Mouse (Mus musculus) frontal cortex, postnatal 10 days (tissue): Measurements from ENCODE around the gene Pttg1ip.

Experiments used
- DNase-seq, 2 experiments: peaks; one replicate each; pipeline ENCODE4 v3.0.0; 2022; ENCODE audit warnings: low spot score in 2 of 2, mixed read lengths in 1 of 2

Gene Pttg1ip

DNA sequence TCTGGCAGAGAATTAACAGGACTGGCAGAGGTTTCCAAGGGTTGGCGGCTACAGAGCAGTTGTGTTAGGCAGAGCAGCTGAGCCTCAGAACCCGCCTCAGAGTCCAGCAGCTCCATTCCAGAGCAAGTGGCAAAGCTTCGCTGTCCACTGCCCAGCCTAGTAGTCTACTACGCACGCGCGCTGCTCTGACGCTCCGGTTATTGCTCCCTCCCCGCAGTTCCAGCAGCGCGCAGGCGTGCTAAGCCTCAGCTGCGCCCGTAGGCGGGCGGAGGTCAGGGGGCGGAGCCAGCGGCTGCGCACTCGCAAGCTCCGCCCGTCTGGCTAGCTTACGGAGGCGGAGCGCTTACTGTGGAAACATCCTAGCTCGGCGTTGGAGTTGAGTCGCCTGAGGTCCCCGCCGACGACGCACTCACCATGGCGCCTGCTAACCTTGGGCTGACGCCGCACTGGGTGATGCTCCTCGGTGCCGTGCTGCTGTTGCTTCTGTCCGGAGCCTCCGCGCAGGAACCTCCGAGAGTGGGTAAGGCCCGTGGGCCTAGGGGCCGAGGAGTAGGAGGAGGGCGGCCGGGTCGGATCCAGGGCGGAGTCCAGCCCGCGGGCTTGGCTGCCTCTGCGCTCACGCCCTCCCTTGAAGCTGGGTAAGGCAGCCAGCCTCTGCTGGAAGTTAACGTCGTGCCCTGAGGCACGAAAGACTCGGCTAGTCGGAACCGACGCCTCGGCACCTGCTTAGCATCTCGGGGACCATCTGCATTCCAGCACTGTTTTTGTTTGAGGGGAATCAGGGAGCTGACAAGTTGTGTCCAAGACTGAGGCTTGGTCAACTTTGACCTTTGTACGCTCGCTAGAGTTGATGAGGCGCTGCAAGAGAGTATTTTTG lies at the start of gene Pttg1ip:
Gene Pttg1ip (plus strand): TSS at position 313 of the 877 bp plus-strand sequence.
- peak; percentile 93 for DNase-seq

- DNase-seq = no peak
Observed at GRCm38 (mm10) chr10:77532020-77532413, 49.5 kb upstream of the Pttg1ip start.

- no peak for DNase-seq
Observed at GRCm38 (mm10) chr10:77536727-77537126, 44.8 kb upstream of the Pttg1ip start.

DNA sequence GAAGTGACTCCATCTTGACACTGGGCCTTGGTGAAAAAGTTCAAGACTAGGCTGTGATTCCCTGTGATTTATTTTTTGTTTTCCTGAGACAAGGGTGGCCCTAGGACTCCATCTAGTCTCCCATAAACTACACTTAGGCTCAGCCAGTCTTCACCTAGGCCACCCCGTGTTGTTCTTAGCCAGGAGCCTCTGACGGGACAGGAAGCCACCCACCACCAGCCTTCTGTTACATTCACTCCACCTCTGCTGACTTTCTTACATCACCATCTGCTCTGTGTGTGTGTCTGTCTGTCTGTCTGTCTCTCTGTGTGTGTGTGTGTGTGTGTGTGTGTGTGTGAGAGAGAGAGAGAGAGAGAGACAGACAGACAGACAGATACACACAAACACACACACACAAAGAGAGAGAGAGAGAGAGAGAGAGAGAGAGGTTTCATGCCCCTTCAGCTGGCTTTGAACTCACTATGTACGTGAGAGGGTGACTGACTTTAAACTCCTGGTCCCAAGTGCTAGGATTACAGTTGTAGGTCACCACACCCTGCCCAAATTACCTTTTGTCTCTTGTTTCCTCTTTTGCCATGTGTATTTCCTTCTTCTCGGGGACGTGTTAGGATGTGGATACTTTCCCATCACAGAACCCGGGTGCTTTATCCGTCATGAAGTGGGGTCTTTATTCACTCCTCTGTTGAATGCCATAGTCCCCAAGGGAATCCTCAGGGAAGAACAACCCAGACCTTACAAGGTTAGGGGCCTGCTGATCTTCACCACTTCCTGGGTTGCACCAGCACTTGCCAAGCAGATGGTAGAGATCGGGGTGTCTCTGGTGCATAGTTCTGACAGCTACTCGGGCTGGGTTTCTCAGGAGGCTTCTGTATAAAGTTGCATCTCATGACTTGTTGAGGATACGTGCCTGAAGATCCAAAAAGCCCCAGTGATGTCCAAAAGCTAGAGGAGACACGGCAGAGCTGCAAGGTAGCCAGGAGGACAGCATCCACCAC lies 44.0 kb upstream of the Pttg1ip start:
- DNase-seq = no peak

- no peak for DNase-seq
Observed at GRCm38 (mm10) chr10:77539320-77539945, 42.1 kb upstream of the Pttg1ip start.

DNA sequence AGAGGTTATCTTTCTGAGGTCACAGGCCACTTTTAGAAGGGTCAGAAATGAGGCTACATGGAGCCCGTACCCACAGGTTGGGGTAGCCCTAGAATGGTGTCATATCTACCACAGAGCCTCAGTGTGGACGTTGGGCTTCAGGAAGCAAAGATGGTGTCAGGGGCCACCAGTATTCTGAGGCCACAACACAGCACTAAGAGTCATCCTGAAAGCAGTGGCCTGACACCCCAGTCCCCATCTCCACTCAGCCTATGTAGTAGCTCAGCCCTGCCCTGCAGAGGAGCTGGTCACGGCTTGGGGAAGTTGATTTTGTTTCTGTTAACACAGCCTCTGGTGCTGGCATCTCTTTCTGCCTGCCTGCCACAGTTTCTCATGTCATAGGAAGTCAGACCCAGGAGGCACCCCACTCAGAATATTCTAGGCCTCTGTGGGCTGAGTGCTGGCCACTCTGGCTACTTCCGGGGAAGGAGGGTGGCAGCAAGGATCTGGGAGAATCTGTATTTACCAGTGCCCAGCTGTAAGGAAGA lies 40.9 kb upstream of the Pttg1ip start:
- no peak for DNase-seq

DNA sequence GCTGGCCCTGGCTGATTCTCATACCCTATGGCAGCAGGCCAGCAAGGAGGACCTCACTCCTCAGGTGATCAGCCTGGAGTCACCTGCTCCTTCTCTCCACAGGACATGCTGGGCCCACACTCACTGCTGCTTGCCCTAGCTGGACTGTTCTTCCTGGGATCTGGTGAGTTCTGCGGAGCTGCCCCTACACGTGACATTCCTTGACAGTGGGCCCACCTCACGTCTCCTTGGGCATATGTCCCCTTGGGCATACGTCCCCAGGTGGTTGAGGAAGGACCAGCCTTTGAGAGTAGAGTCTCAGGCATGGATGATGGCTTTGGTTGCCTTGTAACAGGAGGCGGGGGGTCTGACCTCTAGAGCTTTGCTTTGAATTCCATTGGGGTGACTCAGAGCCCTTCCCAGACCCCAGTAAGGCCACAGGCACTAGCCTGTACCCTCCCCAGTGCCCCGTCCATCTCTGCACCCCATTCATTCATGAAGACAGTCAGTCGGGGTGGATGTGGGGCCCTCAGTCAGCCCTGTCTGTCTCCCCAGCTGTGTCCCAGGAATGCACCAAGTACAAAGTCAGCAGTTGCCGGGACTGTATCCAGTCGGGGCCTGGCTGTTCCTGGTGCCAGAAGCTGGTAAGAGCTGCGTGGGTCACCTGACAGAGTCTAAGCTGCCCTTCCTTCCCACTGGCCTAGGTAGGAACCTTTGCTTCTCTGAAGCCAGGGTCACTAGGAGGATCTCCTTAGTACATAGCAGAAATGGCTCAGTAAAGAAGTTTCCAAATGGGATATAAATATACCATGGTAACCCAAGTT lies 39.5 kb upstream of the Pttg1ip start:
- DNase-seq = no peak

GRCm38 (mm10) chr10:77543226-77543625 lies 38.3 kb upstream of the Pttg1ip start:
- DNase-seq = no peak

DNA sequence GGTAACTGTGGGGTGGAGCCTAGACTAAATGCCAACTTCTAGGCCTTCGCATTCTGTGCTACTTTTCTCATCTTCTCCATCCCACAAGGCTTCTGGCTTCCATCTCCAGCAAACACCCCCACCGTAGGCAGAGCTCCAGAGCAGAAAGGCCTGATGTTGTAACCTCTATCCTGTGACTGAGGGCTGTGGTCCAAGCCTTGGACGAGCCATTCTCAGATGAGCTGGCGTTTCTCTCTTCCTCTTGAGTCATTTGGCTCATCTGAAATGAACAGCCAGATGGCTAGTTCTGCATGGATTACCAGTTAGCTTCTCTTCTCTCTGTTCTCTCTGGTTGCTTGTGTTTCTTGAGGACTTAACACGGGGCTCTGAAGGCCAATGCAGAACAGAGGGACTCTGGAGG lies 36.6 kb upstream of the Pttg1ip start:
- DNase-seq = no peak

GRCm38 (mm10) chr10:77548576-77548975 lies 32.9 kb upstream of the Pttg1ip start:
- DNase-seq = no peak

- DNase-seq = peak in 1 of 2 experiments; percentile 23
Observed at GRCm38 (mm10) chr10:77550874-77551273, 30.6 kb upstream of the Pttg1ip start.

- DNase-seq = no peak
Observed at GRCm38 (mm10) chr10:77552162-77552561, 29.4 kb upstream of the Pttg1ip start.

DNA sequence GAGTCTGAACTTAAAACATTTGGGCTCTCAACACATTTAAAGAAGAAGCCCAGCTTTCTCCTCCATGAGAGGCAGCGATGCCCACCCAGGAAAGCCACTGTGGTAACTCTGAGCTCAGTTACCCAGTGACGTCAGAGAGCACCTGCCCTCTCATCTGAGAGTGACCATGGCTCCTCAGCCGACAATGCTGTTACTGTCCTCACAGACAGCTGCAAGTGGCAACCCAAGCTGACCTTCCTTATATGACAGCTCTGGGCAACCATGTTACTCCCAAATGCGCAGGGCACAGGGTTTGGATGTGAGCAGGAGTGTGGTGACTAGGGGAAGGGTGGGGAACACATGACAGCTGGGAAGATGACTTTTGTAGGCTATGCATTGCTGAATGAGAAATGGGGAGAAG lies 28.2 kb upstream of the Pttg1ip start:
- no peak for DNase-seq

DNA sequence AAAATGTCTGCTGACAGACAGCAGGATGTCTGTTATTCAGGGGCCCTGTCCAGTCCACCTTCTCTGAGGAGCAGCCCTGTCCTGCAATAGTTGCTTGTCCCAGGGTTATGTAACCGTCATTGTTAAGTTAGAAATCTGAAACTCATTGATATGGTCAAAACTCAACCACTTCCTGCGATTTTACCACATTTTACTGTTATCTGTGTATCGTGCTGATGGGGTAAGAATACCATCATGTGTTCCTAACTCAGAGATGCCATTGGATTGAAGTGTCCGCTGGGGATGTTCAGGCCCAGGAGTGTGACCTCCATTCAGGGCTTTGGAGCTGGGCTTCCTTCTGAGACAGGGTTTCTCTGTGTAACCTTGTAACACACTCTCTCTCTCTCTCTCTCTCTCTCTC lies 26.6 kb upstream of the Pttg1ip start:
- DNase-seq = no peak

- no peak for DNase-seq
Observed at GRCm38 (mm10) chr10:77556631-77557030, 24.9 kb upstream of the Pttg1ip start.

- no peak for DNase-seq
Observed at GRCm38 (mm10) chr10:77557641-77558040, 23.9 kb upstream of the Pttg1ip start.

GRCm38 (mm10) chr10:77560090-77560489 lies 21.4 kb upstream of the Pttg1ip start:
- no peak for DNase-seq

DNA sequence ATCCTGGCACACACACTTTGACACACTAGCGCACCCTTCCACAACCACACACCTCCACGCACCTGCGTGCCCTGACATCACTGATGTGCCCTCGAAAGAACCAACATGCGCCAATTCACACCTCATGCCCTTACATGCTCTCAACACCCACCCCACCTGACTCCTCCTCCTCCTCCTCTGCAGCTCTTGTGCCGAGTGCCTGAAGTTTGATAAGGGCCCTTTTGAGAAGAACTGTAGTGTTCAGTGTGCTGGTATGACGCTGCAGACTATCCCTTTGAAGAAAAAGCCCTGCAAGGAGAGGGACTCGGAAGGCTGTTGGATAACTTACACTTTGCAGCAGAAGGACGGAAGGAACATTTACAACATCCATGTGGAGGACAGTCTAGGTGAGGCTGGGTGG lies 20.7 kb upstream of the Pttg1ip start:
- DNase-seq = no peak

DNA sequence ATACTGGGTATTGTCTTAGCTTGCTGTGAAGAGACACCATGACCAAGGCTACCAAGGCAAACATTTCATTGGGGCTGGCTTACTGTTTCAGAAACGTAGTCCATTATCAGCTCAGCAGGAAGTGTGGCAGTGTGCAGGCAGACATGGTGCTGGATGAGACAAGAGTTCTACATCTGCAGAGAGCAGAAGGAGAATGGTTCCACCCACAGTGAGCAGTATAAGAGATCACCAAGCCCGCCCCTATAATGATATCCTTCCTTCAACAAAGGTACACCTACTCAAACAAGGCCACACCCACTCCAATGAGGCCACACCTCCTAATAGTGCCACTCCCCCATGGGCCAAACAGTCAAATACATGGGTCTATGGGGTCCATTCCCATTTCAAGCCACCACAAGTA lies 20.0 kb upstream of the Pttg1ip start:
- no peak for DNase-seq

GRCm38 (mm10) chr10:77565005-77565404 lies 16.5 kb upstream of the Pttg1ip start:
- DNase-seq = no peak

DNA sequence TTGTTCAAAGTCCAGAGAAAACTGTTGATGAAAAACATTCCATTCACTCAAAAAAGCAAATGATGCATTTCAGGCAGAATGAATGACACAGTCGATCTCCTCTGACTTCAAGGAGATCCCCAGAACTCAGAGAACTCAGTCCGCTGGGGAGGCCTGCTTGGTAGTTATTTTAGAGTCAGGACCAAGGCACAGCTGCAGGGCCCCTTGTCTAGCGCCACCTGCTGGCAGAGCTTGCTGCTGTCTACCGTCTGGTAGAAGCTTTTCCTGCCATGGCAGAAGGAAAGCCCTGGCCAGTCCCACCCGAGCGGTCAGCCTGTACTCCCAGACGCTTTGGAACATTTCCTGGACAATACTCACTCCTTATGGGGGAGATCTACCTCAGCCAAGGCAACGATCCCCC lies 14.9 kb upstream of the Pttg1ip start:
- peak in 1 of 2 experiments; percentile 67 for DNase-seq
